Mouse (Mus musculus): ENCODE data around the gene Adnp. TPM values are rescaled to one million over a fixed set of nuclear protein-coding genes. Genes with fewer than 3 reads are reported as not detected.

Gene Adnp
- polyA plus RNA-seq, 1 experiment from 2014 or later, result 5.4 TPM

- Histone ChIP-seq H3K27me3 (ENCODE audit: control insufficient read depth, insufficient read depth, low read length) (no peaks in the 10 kb centered on the region), H3K27ac (no peak overlapping the region), H3K4me3 (replicated peaks; ENCODE audit: low read length) (no peak overlapping the region), H3K9me3 (ENCODE audit: control insufficient read depth, low read length) (no peaks in the 10 kb centered on the region), H3K36me3 (replicated peaks; ENCODE audit: control insufficient read depth, insufficient read depth) (no peaks in the 10 kb centered on the region), H3K4me2 (replicated peaks) (no peak overlapping the region), H3K9ac (no peak overlapping the region), H3K4me1 (replicated peaks; ENCODE audit: control insufficient read depth, insufficient read depth, low read length) (no peaks in the 10 kb centered on the region)
- ATAC-seq (ENCODE audit: low FRiP score), result no peak
- no peak for DNase-seq (ENCODE audit: low spot score)
- WGBS, result 69% methylated on average over 22 of the region's 22 CpGs
These were observed 59.0 kb downstream of the Adnp start for GRCm38 (mm10) chr2:168147722-168148432.

- DNase-seq (ENCODE audit: low spot score) (no peak), ATAC-seq (ENCODE audit: low FRiP score) (no peak)
- H3K27me3 ChIP-seq (ENCODE audit: control insufficient read depth, insufficient read depth, low read length), result no peaks in the 10 kb centered on the region
- WGBS, result 87% methylated on average over 2 of the region's 2 CpGs
- no peaks in the 10 kb centered on the region for H3K36me3 ChIP-seq (replicated peaks; ENCODE audit: control insufficient read depth, insufficient read depth)
- H3K4me1 ChIP-seq (replicated peaks; ENCODE audit: control insufficient read depth, insufficient read depth, low read length), result no peaks in the 10 kb centered on the region
- no peak overlapping the region for H3K4me3 ChIP-seq (replicated peaks; ENCODE audit: low read length)
- no peak overlapping the region for H3K4me2 ChIP-seq (replicated peaks)
- H3K27ac ChIP-seq, result no peak overlapping the region
- no peak overlapping the region for H3K9ac ChIP-seq
- no peaks in the 10 kb centered on the region for H3K9me3 ChIP-seq (ENCODE audit: control insufficient read depth, low read length)
These were observed 61.5 kb downstream of the Adnp start for GRCm38 (mm10) chr2:168145437-168145836.

GRCm38 (mm10) chr2:168143794-168144193 lies 63.1 kb downstream of the Adnp start:
- 26% methylated on average over 5 of the region's 5 CpGs for WGBS
- Histone ChIP-seq H3K36me3 (replicated peaks; ENCODE audit: control insufficient read depth, insufficient read depth) (no peaks in the 10 kb centered on the region), H3K4me1 (replicated peaks; ENCODE audit: control insufficient read depth, insufficient read depth, low read length) (no peaks in the 10 kb centered on the region), H3K27ac (peak overlapping the region; percentile 1; the same call in 1 of the 2 replicates), H3K9me3 (ENCODE audit: control insufficient read depth, low read length) (no peaks in the 10 kb centered on the region), H3K27me3 (ENCODE audit: control insufficient read depth, insufficient read depth, low read length) (no peaks in the 10 kb centered on the region), H3K9ac (no peak overlapping the region), H3K4me2 (replicated peaks) (no peak overlapping the region), H3K4me3 (replicated peaks; ENCODE audit: low read length) (no peak overlapping the region)
- DNase-seq (ENCODE audit: low spot score) (no peak), ATAC-seq (ENCODE audit: low FRiP score) (no peak)

- no peak for DNase-seq (ENCODE audit: low spot score)
- no peaks in the 10 kb centered on the region for H3K9me3 ChIP-seq (ENCODE audit: control insufficient read depth, low read length)
- H3K4me2 ChIP-seq (replicated peaks), result 0 out of 2 replicates have a peak overlapping the region, but pooled peaks have one; percentile 4
- no peaks in the 10 kb centered on the region for H3K36me3 ChIP-seq (replicated peaks; ENCODE audit: control insufficient read depth, insufficient read depth)
- H3K4me1 ChIP-seq (replicated peaks; ENCODE audit: control insufficient read depth, insufficient read depth, low read length), result no peaks in the 10 kb centered on the region
- no peak overlapping the region for H3K9ac ChIP-seq
- H3K4me3 ChIP-seq (replicated peaks; ENCODE audit: low read length), result no peak overlapping the region
- no peak for ATAC-seq (ENCODE audit: low FRiP score)
- H3K27me3 ChIP-seq (ENCODE audit: control insufficient read depth, insufficient read depth, low read length), result no peaks in the 10 kb centered on the region
- peak overlapping the region; percentile 41 for H3K27ac ChIP-seq
- 54% methylated on average over 15 of the region's 15 CpGs for WGBS
These were observed 69.8 kb downstream of the Adnp start for GRCm38 (mm10) chr2:168137161-168137560.

Small RNA genes within 50 kb of the gene (microRNA-seq; reads per million reads assigned to microRNA genes)
- not detected for gene Gm24561

Other genes starting within 250 kb of the Adnp start
- gene Ripor3, start 196.5 kb downstream of the Adnp start, polyA plus RNA-seq (2014; fragmentation: Nextera tagmentation; extraction: Ambion mirVana), result 0.13 and 0.30 TPM in 2 replicates
- 9.5 and 10.0 TPM in 2 replicates for gene Pard6b, start 126.1 kb downstream of the Adnp start, polyA plus RNA-seq (2014; fragmentation: Nextera tagmentation; extraction: Ambion mirVana)
- 23.7 and 26.3 TPM in 2 replicates for gene Gm20716, start 23.3 kb upstream of the Adnp start, polyA plus RNA-seq (2014; fragmentation: Nextera tagmentation; extraction: Ambion mirVana)
- gene Dpm1, start 23.5 kb upstream of the Adnp start, polyA plus RNA-seq (2014; fragmentation: Nextera tagmentation; extraction: Ambion mirVana), result 58.7 and 60.1 TPM in 2 replicates
- gene Mocs3, start 23.5 kb upstream of the Adnp start, polyA plus RNA-seq (2014; fragmentation: Nextera tagmentation; extraction: Ambion mirVana), result 11.7 and 12.5 TPM in 2 replicates
- 0.87 and 1.4 TPM in 2 replicates for gene Kcng1, start 74.6 kb upstream of the Adnp start, polyA plus RNA-seq (2014; fragmentation: Nextera tagmentation; extraction: Ambion mirVana)

Data from hindbrain, embryonic 14.5 days (tissue).